Mouse (Mus musculus) lung, postnatal 0 days (tissue): ENCODE results near the gene Rnasek. TPM values are rescaled to one million over a fixed set of nuclear protein-coding genes. Genes with fewer than 3 reads are reported as not detected.
A peak's percentile ranks its signal among the peaks of the same experiment; 100 is the strongest.

ENCODE experiments used
- ATAC-seq: fragments of 200-750 bp; cut with Nextera tagmentation; 2 replicates; pipeline ENCODE4 v1.8.0; 2017; ENCODE audit warnings: moderate library complexity
- DNase-seq: peaks from one replicate; pipeline ENCODE4 v3.0.0-alpha.2; 2016; ENCODE audit warnings: low spot score
- H3K27ac ChIP-seq: fragments of 300-500 bp; sonication (generic); 2 replicates; pipeline ENCODE4 v1.5.1; 2014; ENCODE audit warnings: antibody characterized with exemption, mild to moderate bottlenecking, low read length, mixed read lengths
- H3K27me3 ChIP-seq: fragments of 300-500 bp; sonication (generic); replicated peaks from 2 replicates; pipeline ENCODE4 v1.6.1; 2014; ENCODE audit warnings: low read length, mixed read lengths; ENCODE audit not compliant: insufficient read depth
- H3K36me3 ChIP-seq: fragments of 300-500 bp; sonication (generic); 2 replicates; pipeline ENCODE4 v1.6.1; 2014; ENCODE audit warnings: low read length, mixed read lengths; ENCODE audit not compliant: insufficient read depth
- H3K4me1 ChIP-seq: fragments of 300-500 bp; sonication (generic); 2 replicates; pipeline ENCODE4 v1.6.1; 2014; ENCODE audit warnings: antibody characterized with exemption, low read depth, low read length, mixed read lengths; ENCODE audit not compliant: insufficient read depth
- H3K4me2 ChIP-seq: fragments of 300-500 bp; sonication (generic); replicated peaks from 2 replicates; pipeline ENCODE4 v1.6.1; 2014; ENCODE audit warnings: low read depth, mild to moderate bottlenecking, low read length, moderate library complexity, mixed read lengths
- H3K4me3 ChIP-seq: fragments of 300-500 bp; sonication (generic); 2 replicates; pipeline ENCODE4 v1.5.1; 2014; ENCODE audit warnings: low read depth, low read length
- H3K9ac ChIP-seq: fragments of 300-500 bp; sonication (generic); replicated peaks from 2 replicates; pipeline ENCODE4 v1.6.1; 2014; ENCODE audit warnings: low read depth, mild to moderate bottlenecking
- H3K9me3 ChIP-seq: fragments of 300-500 bp; sonication (generic); 2 replicates; pipeline ENCODE4 v1.6.1; 2016; ENCODE audit warnings: low read length, mixed read lengths
- CTCF ChIP-seq: IDR thresholded peaks from 2 replicates; pipeline ENCODE4 v1.5.1; 2016; ENCODE audit warnings: antibody characterized with exemption, mild to moderate bottlenecking
- EP300 ChIP-seq: IDR thresholded peaks from 2 replicates; pipeline ENCODE4 v1.6.1; 2016; ENCODE audit warnings: antibody characterized with exemption, mild to moderate bottlenecking, control low read depth
- WGBS: fragments of 180-500 bp; shearing (Covaris S2); extraction: QIAGEN DNeasy Blood & Tissue Kit; methylation state at CpG from one replicate; pipeline ENCODE4 v1.1.7; 2014; 5-methylcytosine and 5-hydroxymethylcytosine counted together
- polyA plus RNA-seq: library from polyadenylated mRNA; unstranded; fragments of >200 nt; fragmentation: Nextera tagmentation; extraction: Ambion mirVana; gene quantifications from 2 replicates; pipeline ENCODE4 v1.2.1, GENCODE M21; 2015

Rnasek gene
- polyA plus RNA-seq, 1 experiment from 2014 or later, result 484 TPM

DNA sequence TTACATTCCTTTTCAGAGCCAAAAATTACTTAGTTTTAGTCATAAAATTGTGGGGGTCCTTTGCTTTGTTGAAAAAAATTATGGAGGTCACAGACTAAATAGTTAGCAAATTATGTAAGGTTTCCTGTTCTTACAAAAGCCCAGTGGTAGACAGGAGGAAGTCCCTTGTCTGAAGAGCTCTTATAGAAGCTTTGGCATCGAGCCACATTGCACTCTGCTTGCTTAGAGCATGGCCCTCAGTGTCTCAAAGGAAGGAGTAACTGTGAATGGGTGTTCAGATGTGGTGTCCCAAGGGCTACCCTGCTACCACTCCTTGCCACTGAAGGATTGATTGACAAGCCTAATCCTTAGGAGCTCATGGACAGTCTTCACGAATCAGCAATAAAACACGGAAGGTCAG lies 40.8 kb upstream of the Rnasek start:
- H3K36me3 ChIP-seq, result no peaks in the 10 kb centered on the region
- no peak overlapping the region for H3K4me3 ChIP-seq
- no peak for TF ChIP-seq EP300
- TF ChIP-seq CTCF, result no peak
- H3K9ac ChIP-seq, result no peak overlapping the region
- H3K4me2 ChIP-seq, result no peak overlapping the region
- DNase-seq (peak; percentile 84), ATAC-seq (peak; percentile 85)
- no peak overlapping the region for H3K27ac ChIP-seq
- no peaks in the 10 kb centered on the region for H3K9me3 ChIP-seq
- peaks cover 4% of the 10 kb centered on the region; the same call in 1 of the 2 replicates for H3K4me1 ChIP-seq
- H3K27me3 ChIP-seq, result no peaks in the 10 kb centered on the region
- WGBS, result 21% methylated on average over 3 of the region's 3 CpGs

DNA sequence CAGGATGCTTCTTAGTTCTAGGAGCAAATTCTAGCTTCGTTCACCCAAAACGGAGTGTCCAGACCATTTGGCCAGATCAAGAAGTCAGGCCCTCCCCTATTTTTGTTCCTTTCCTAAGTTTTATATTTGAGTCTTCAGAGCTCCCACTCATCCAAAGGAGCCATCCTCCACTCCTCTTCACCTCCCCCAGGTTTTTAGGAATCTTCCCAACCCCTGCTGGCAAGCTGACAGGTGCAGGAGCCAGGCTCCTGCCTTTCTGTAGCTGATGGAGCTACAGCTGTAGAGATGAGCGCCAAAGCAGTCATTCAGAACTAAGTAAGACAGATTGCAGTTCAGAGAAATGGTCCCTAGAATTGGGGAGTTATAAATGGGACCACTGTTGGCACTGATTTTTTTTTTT lies 39.3 kb upstream of the Rnasek start:
- H3K9ac ChIP-seq, result no peak overlapping the region
- H3K9me3 ChIP-seq, result no peaks in the 10 kb centered on the region
- no peak overlapping the region for H3K4me3 ChIP-seq
- no peaks in the 10 kb centered on the region for H3K27me3 ChIP-seq
- 88% methylated on average over 3 of the region's 3 CpGs for WGBS
- peaks cover 4% of the 10 kb centered on the region; the same call in 1 of the 2 replicates for H3K4me1 ChIP-seq
- no peaks in the 10 kb centered on the region for H3K36me3 ChIP-seq
- ATAC-seq (no peak), DNase-seq (no peak)
- no peak overlapping the region for H3K27ac ChIP-seq
- TF ChIP-seq CTCF, result no peak
- TF ChIP-seq EP300, result no peak
- no peak overlapping the region for H3K4me2 ChIP-seq

DNA sequence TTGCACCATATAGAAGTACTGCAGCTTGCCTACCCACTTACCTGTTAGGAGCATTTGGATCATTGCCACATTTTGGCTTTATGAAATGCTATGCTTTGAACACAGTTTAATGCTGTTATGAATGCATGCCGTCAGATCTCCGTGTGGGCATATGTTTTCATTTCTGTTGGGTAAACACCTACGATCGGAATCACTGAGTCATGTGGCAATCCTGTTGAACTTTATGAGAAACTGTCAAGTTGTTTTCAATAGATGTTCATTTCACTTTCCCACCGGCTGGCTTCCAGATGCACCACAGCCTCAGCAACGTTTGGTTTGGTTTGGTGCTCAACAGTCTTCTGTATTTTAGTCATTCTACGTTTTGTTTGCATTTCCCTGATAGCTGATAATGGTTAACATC lies 32.0 kb upstream of the Rnasek start:
- WGBS, result 67% methylated on average over 7 of the region's 7 CpGs
- DNase-seq (no peak), ATAC-seq (no peak)
- Histone ChIP-seq H3K27me3 (no peaks in the 10 kb centered on the region), H3K9me3 (no peaks in the 10 kb centered on the region), H3K27ac (no peak overlapping the region), H3K36me3 (no peaks in the 10 kb centered on the region), H3K4me3 (no peak overlapping the region), H3K9ac (no peak overlapping the region), H3K4me1 (no peaks in the 10 kb centered on the region), H3K4me2 (no peak overlapping the region)
- TF ChIP-seq CTCF (no peak), EP300 (no peak)

DNA sequence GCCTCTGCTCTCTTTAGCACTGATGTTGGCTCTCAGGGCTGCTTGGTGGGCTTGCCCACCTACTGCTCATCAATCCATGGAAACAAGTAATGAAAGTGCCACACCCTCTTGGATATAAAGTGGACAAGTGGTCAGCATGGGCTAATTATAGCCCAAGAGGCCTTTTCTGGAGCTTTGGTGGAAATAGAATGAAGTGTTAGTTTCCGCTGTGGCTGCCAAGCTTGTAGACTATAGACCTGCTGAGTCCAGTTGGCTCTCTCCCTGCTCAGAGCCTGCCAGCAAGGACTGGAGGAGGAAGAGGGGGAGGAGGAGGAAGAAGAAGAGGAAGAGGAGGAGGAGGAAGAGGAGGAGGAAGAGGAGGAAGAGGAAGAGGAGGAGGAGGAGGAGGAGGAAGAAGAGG lies 26.8 kb upstream of the Rnasek start:
- H3K4me3 ChIP-seq, result no peak overlapping the region
- H3K4me2 ChIP-seq, result no peak overlapping the region
- H3K4me1 ChIP-seq, result no peaks in the 10 kb centered on the region; the same call in 1 of the 2 replicates
- 64% methylated on average over 1 of the region's 1 CpGs for WGBS
- H3K27ac ChIP-seq, result no peak overlapping the region
- no peaks in the 10 kb centered on the region for H3K27me3 ChIP-seq
- H3K9me3 ChIP-seq, result no peaks in the 10 kb centered on the region
- peak; percentile 57 for ATAC-seq
- no peak overlapping the region for H3K9ac ChIP-seq
- H3K36me3 ChIP-seq, result no peaks in the 10 kb centered on the region
- TF ChIP-seq CTCF (no peak), EP300 (no peak)
- DNase-seq, result peak; percentile 64

DNA sequence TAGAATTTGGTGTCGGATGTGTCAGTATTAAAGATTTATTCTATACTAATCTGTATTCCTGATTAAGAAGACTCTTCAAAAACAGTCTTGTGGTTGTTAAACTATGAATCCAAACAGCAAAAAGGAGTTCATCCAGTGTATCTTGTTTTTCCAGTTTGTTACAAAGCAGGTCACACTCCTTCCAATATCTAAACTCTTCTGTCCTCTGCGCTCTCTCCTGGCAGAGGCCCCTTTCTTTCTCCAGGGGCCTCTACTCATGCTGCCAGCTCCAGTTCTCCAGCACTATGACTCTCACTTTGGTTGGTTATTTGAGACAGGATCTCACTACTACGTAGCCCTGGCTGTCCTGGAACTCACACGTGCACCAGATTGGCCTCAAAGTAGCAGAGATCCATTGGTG lies 26.2 kb upstream of the Rnasek start:
- TF ChIP-seq EP300 (no peak), CTCF (no peak)
- Histone ChIP-seq H3K27me3 (no peaks in the 10 kb centered on the region), H3K4me2 (no peak overlapping the region), H3K9ac (no peak overlapping the region), H3K9me3 (no peaks in the 10 kb centered on the region), H3K4me3 (no peak overlapping the region), H3K36me3 (no peaks in the 10 kb centered on the region), H3K4me1 (no peaks in the 10 kb centered on the region; the same call in 1 of the 2 replicates), H3K27ac (no peak overlapping the region)
- DNase-seq (no peak), ATAC-seq (no peak)
- 51% methylated on average over 4 of the region's 4 CpGs for WGBS

DNA sequence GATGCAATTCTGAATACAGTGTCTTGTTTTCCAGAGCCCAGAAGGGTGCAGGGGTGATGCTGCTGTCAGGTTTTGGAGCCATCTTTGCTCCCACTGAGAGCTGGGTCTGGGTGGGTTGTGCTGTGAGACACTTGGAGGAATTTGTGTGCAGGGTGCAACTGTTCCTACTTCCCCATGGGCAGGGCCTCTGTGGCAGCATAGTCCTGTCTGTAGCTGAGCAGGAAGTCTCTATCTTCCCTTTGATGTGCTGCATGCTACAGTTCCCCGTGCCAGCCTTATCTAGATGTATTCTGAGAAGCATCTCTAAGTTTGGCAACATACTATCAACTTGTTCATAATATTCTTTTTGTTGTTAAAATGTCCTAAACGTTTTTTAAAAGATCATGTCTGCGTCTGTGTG lies 25.6 kb upstream of the Rnasek start:
- Histone ChIP-seq H3K4me1 (no peaks in the 10 kb centered on the region; the same call in 1 of the 2 replicates), H3K4me3 (no peak overlapping the region), H3K9ac (no peak overlapping the region), H3K4me2 (no peak overlapping the region), H3K27me3 (no peaks in the 10 kb centered on the region), H3K27ac (no peak overlapping the region), H3K36me3 (no peaks in the 10 kb centered on the region), H3K9me3 (no peaks in the 10 kb centered on the region)
- DNase-seq (no peak), ATAC-seq (no peak)
- TF ChIP-seq EP300 (no peak), CTCF (no peak)
- 27% methylated on average over 3 of the region's 3 CpGs for WGBS

DNA sequence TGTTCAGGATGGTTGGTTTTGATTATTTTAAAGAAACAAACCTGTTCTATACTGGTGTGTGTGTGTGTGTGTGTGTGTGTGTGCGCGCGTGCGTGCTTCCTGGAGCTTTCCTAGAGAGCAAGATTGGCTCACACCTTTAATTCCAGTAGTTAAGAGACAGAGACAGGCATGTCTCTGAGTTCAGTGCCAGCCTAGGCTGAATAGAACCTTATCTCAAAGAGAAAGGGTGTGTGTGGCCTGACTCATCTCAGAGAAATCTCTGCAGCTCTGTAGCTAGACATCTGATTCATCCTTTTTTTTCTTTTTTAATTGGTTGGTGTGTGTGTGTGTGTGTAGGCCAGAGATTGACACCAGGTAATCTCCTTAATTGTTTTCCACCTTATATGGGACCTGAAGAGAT lies 19.4 kb upstream of the Rnasek start:
- H3K4me2 ChIP-seq, result no peak overlapping the region
- H3K27ac ChIP-seq, result no peak overlapping the region
- no peak overlapping the region for H3K9ac ChIP-seq
- TF ChIP-seq CTCF (no peak), EP300 (no peak)
- H3K9me3 ChIP-seq, result no peaks in the 10 kb centered on the region
- no peak overlapping the region for H3K4me3 ChIP-seq
- DNase-seq, result no peak
- no peaks in the 10 kb centered on the region; the same call in 1 of the 2 replicates for H3K4me1 ChIP-seq
- WGBS, result 93% methylated on average over 4 of the region's 4 CpGs
- ATAC-seq, result no peak
- H3K27me3 ChIP-seq, result peaks cover 8% of the 10 kb centered on the region; the same call in 1 of the 2 replicates
- H3K36me3 ChIP-seq, result no peaks in the 10 kb centered on the region
